Mouse (Mus musculus): ENCODE data around the gene Nlrp1b. TPM values are rescaled to one million over a fixed set of nuclear protein-coding genes. Genes with fewer than 3 reads are reported as not detected.

The Nlrp1b gene
- 0.07 and 0.09 TPM in 2 replicates for polyA plus RNA-seq (2015; fragmentation: Nextera tagmentation; extraction: Ambion mirVana)

GRCm38 (mm10) chr11:71230684-71231480 lies at the start of gene Nlrp1b:
Gene Nlrp1b, minus strand, starts transcription at chr11:71230733.

GRCm38 (mm10) chr11:71144661-71145060 lies 85.9 kb downstream of the Nlrp1b start, which contains the start of gene Nlrp1a:
Gene Nlrp1a, minus strand, starts transcription at chr11:71144704.

Other genes starting within 250 kb of the Nlrp1b start
- 140 and 216 TPM in 2 replicates for gene C1qbp, start 247.7 kb downstream of the Nlrp1b start, polyA plus RNA-seq (2015; fragmentation: Nextera tagmentation; extraction: Ambion mirVana)
- gene Dhx33, start 226.3 kb downstream of the Nlrp1b start, polyA plus RNA-seq (2015; fragmentation: Nextera tagmentation; extraction: Ambion mirVana) = 5.4 and 8.7 TPM in 2 replicates
- gene Mis12, start 211.1 kb downstream of the Nlrp1b start, polyA plus RNA-seq (2015; fragmentation: Nextera tagmentation; extraction: Ambion mirVana) = 13.4 and 19.6 TPM in 2 replicates
- gene Derl2, start 210.9 kb downstream of the Nlrp1b start, polyA plus RNA-seq (2015; fragmentation: Nextera tagmentation; extraction: Ambion mirVana) = 89.6 and 99.1 TPM in 2 replicates
- 57.9 and 149 TPM in 2 replicates for gene 6330403K07Rik, start 197.2 kb downstream of the Nlrp1b start, polyA plus RNA-seq (2015; fragmentation: Nextera tagmentation; extraction: Ambion mirVana)
- 0.04 and 0.05 TPM in 2 replicates for gene Nlrp1a, start 86.0 kb downstream of the Nlrp1b start, polyA plus RNA-seq (2015; fragmentation: Nextera tagmentation; extraction: Ambion mirVana)

Data from adrenal gland, postnatal 0 days (tissue).